Mouse (Mus musculus) urinary bladder, adult 2 months (tissue): ENCODE measurements around the gene Ckap2l. TPM values are rescaled to one million over a fixed set of nuclear protein-coding genes. Genes with fewer than 3 reads are reported as not detected.

ENCODE experiments used
- DNase-seq: peaks from one replicate; pipeline ENCODE4 v3.0.0; 2022; ENCODE audit warnings: low spot score
- polyA plus RNA-seq: library from polyadenylated mRNA; depleted of rRNA; stranded (reverse); fragments of >200 nt; gene quantifications from 2 replicates; pipeline ENCODE4 v1.2.3, GENCODE M21; 2012

The Ckap2l gene
- polyA plus RNA-seq, 1 experiment = 0.52 TPM

DNA sequence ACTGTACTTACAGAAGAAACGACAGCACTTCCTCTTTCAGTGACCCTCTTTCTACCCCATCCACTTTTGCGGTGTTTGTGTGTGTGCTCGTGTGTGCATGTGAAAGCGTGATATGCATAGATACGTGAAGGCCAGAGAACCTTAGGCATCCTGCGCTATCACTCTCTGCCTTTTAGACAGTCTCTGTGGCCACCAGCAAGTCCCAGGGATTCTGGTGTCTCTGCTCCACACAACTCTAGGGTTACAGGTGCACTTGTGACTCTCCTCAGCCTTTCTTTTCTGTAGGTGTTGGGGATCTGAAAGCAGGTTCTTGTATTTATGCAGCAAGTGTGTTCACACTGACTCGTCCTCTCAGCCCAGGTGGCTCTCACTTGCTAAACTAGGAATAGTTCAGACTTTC is 31.7 kb downstream of the Ckap2l start:
- no peak for DNase-seq

DNA sequence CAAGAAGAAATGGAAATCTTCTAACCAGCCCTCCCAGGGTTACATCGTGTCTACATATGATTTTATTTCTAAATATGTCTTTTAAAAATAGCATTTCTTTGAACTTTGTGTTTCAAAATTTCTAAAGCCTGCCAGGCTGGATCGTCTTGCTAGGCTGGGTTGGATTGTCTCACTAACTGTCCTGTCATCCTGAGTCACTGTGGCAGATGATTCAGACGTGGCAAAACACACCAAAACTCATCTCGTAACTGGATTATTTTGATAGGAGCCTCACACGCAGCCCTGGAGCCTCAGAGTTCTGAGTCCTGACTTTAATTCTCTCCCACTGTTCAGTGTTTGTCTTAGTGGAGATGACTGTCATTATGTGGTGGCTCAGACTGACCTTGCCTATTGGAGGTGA is 33.9 kb downstream of the Ckap2l start:
- no peak for DNase-seq

DNA sequence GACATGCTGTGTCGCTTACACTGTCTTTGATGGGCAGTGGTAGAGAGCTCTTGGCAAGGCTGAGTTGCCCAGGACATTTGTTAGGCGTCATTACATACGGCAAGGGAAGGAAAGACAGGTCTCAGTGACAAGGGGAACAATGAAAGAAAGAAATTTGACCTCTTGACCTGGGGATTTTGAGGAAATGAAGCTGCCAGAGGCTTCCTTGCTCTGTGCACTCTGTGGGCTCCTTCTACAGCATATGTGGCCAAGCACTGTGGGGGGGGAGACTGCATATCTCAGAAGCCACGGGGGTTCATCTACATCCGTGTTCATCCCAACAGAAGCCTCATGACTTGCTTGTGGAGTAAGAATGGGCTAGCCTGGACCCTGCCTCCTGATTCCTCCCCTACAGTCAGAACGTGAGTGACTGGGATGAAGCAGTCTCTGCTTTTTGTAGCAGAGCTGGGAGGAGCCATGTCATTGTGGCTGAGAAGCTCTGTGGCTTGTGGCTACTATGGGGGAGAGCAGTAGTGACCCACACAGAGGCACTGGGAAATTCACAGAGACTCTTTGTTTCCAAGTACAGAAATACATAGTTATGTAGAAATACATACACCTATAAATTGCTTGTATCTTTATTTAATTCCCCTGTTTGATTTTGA is 35.7 kb downstream of the Ckap2l start:
- no peak for DNase-seq

DNA sequence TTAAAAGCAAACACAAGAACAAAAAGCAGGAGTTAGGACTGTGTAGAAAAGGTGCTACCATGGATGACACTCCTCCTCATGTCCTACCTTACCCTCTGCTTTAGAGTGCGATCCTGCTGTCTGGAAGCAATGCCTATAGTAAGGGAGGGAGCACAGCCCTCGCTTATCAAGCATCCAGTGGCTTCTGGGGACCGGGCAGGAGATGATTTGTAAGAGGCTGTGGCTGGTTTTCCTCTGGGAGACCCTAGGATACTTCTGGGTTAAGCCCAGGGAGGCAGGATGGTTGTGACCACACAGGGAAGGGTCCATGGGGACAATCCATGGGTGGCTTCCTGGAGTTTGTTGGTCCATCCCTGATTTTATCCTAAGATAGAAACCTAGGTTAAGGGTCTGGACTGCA is 36.4 kb downstream of the Ckap2l start:
- DNase-seq = no peak

DNA sequence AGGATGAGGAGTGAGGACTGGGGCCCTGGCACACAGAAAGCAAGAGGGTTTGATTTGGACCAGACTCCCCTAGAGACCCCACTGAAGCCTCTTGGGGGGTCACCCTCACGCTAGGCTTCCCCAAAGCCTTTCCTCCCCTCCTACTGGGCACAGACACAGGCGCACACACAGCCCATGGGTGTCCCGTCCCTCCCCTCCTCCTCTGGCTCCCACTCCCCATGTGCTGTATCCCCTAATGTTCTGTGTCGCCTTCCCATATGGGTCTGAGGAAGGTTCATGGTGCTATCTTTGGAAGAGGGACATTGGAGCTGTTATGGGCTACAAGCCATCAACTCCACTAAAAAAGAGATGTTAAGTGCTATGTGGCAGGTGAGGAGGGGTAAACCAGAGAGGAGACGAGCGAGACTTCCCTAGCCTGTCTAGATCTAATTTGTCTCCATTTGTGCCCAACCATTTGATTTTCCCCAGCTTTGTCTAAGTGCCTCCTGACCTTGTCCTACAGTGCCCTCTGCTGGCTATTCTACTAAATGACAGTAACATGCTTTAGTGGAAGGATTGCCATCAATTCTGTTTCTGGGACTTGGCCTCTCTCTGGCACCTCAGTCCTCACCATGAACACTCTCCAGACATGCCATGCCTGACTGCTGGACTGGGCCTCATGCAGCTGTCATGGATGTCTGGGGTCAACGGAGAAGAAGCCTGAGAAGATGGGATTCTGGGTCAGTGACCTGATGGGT is 38.4 kb downstream of the Ckap2l start:
- DNase-seq = no peak

DNA sequence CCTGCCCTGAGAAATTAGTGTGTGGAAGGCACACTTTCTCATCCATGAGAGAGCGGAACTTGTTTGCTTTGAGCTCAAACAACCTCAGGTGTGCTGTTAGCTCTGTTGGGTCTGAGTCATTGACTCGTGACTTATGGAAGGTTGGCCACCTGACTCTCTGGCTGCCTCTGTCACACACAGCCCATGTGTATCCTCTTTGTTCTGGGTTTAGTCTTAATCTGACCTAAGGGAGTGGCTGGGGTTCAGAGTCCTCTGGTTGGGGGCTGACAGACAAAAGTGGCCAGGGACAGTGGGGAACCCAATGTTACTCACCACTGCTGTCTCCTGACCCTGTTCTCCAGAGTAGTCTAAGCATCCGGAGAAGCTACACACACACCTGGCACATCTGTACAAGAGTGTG is 39.0 kb downstream of the Ckap2l start:
- no peak for DNase-seq

DNA sequence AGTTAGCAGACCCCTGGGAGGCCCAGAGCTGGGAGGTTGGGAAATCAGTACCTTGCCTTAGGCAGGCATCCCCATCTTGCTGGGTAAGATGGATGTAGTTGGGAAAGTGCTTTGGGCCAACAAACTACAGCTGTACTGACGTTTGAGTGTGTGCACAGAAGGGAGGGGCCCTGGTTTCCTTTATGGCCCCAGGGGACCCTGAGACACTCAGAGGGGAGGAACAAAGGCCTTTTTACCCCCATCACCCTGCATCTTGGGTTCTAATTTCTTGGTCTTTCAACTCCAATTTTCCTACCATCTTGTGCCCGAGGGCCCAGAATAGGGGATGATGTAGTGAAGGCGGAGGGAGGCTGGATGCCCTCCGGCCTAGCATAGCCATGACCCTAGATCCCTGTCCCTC is 41.0 kb downstream of the Ckap2l start:
- no peak for DNase-seq

DNA sequence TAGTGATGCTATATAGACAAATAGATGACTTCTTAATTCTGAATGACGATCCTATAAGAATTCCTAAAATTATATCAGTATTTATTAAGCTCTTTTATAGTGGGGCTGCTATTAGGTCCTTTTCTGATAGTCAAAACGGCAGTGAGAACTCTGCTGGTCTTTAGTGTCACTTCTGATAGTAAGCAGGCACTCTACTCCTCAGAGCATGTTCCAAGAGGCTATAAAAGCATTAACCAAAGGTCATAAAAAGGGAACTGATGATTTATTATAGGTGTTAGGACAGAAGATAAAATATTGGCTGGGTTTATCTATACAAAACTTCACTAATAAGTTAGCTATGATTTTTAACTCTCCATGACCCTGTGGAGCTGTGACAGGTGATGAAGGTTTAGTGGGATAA is 42.9 kb downstream of the Ckap2l start:
- DNase-seq = no peak

DNA sequence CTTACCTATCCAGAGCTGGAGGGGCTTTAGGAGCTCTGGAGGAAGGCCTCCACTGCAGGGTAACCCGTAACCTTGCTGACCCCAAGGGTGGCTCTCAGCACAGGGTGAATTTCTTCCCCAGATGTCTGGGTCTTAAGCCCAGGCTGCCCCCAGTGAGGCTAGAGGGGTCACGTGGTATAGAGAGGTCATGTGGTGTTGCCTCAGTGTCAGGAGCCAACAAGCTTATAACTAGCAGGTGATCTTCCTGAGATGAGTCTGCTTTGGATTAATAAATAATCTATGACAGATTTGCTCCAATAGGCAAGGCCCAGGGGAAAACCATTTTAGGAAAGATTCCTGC is 43.4 kb downstream of the Ckap2l start:
- DNase-seq = no peak

DNA sequence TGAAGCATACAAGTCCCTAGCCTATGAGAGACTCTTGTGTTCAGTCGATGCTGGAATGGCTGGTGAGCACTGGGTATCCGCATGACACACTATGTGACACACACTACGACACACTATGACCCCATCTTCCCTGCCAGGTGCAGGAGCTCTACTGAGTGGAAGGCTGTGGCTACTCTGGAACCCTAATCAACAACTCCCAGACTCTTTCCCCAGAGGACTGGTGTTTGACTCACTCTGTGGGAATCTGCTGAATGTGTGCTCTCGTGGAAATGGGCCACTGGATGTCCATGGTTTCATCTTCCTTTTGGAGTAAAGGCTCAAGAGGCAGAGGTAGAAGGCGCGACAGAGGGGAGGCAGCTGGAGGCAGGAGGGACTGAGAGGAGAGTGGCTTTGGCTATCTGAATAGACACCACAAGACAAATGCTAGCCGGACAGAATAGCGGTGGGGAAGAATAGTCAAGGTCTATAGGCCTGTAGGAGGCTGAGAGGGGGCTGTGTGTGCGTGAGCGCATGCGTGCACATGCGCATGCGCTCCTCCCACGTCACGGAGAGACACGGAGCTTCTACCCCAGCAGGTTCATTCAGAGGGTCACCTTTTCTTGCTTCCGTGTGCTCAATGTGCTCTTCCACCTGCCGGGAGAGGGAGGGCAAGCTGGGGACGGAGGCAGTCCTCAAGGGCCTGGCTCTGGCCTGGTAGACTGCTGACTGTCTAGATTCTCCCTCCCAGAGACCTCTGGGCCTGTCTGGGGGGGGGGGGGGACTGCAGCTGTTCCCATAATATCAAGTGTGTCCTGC is 44.0 kb downstream of the Ckap2l start:
- DNase-seq = no peak

DNA sequence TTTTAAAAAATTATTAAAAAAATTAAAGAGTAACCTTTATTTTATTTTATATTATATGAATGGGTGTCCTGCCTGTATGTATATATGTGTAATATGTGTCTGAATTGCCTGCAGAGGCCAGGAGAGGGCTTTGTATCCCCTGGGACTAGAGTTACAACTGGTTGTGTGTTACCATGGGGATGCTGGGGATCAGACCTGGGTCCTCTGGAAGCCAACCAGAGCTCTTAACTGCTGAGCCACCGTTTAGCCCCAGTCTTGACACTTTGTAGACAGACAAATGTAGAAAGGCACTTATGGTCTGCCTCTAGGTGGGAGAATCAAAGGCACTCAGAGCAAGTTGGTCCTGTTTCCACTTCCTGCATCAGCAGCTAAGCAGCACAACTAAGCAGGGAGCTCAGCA is 47.7 kb downstream of the Ckap2l start:
- DNase-seq = no peak

DNA sequence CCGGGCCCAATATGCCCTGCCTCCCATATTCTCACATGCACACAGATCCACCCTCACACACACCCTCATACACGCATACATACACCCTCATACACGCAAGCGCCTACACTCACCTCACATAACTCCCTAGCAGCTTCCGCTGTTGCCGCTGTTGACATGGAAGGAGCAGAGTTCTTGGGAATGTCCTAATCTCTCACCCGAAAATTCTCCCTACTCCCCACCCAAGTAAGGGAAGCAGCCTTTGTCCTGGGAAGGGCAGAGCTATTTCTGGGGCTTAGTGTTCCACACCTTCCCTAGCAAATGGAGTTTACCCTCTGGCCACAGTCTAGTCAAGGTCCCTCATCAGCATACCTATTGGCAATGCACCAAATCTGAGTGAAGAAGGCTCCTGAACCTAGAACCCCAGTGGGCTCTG is 49.3 kb downstream of the Ckap2l start:
- DNase-seq = no peak

DNA sequence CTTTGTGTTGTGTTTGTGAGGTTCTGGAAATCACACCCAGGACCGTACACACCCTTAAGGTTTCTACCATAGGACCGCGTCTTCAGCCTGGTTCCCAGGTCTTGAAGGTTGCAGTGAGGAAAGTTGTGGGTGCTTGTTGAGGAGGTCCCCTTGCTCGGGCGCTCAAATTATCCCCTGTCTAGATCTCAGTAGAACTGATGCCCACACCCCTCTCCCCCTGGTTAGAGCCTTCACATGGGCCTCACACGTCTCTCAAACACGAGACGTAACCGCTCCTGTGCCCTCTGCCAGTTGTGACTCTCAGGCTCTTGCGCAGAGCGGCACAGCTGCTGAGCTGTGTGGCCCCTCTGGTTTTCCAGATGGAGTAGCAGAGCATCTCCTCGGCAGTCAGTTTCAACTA is 50.1 kb downstream of the Ckap2l start:
- no peak for DNase-seq

DNA sequence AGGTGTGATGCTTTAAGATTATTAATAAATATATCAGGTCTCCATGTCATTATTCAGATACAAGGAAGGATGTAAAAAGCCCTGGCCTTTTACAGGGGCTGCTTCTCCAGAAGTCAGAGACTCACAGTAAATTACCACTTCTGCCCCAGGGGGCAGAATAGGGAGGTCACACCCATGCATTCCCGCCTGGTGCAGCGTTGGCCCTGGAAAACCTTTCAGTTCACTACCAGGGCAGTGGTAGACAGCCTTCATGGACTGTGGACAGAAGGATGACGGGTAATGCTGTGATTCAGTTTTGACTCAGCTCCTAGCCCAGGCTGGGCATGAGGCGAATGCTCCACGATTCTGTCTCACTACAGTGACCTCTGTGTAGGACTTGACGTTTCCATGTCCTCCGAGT is 50.6 kb downstream of the Ckap2l start:
- DNase-seq = no peak

DNA sequence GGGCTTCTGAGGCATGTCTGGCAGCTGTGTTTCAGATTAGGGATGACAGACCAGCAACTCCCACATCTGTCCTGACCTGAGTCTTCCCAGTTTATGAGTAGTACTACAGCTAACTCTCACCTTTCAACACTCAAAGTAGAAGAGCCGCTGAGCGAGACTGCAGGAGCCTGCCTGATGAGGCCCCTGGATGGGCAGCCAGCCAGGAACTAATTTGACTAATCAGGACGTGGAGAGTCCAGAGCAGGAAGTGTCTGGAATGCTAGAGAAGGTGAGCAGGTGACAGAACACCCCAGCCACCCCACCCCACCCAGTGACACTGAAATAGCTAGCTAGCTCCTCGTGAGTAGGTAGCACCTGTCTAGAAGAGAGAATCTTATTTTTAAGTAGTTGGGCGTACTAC is 51.4 kb downstream of the Ckap2l start:
- no peak for DNase-seq

DNA sequence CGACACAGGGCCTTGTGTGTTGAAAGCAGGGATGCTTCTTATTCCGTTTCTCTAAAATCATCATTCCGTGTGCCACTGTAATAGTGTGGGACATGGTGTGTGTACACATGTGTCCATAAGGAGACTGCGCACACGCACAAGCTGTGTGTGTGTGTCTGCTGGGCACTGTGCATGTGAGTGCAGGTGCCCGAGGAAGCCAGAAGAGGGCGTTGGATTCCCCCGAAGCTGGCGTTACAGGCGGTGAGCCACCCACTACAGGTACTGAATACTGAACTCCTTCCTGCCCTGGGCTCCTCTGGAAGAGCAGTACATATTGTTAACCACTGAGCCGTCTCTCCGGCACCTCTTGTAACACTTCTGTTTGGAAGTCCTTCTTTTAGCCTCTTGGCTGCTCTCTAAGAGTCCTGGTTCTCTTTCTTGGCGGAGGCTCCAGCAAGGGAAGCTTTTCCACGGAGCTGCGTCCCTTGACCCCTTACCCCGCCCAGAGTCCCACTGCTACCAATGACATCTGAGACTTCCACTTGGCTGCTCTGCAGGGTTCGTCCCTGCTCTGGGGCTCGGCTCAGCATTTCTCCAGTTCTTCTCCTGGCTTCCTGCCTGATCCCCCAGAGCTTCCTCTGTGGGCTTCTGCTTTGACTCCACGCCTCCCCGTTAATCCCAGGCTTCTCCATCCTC is 52.4 kb downstream of the Ckap2l start:
- DNase-seq = no peak

DNA sequence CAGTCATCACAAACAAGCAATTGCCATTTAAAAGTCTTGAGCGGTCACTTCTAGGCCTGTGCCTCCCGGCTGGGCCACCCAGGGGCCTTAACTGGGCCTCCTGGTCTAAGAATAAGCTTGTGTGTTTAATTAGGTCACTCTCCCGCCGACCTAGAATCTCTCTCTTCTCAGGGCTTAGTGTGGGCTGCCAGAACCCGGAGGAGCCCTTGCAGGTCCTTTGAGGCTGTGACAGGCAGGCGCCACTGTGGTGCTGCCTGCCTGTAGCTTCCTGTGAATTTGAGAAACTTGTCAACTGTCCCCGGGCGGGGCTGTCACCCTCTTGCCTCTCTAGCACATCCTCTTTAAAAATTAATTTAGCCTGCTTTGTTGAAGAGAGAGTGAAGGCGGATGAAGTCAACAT is 53.2 kb downstream of the Ckap2l start:
- DNase-seq = no peak

DNA sequence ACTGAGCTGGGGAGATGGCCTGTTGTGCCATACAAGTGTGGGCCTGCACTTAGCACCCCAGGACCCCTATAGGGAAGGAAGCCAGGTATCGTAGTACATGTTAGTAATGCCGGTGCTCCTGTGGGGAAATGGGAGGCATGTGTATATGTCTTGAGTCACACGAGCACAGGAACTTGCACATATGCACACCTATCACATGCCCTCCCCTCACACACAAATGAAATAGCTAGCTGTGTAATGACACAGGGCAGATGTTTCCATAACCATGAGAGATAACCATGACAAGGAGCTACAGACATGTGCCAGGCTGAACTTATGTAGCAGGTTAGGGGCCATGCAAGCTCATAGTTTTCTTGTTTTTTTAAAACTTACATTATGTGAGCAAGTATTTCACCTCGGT is 54.0 kb downstream of the Ckap2l start:
- DNase-seq = no peak

DNA sequence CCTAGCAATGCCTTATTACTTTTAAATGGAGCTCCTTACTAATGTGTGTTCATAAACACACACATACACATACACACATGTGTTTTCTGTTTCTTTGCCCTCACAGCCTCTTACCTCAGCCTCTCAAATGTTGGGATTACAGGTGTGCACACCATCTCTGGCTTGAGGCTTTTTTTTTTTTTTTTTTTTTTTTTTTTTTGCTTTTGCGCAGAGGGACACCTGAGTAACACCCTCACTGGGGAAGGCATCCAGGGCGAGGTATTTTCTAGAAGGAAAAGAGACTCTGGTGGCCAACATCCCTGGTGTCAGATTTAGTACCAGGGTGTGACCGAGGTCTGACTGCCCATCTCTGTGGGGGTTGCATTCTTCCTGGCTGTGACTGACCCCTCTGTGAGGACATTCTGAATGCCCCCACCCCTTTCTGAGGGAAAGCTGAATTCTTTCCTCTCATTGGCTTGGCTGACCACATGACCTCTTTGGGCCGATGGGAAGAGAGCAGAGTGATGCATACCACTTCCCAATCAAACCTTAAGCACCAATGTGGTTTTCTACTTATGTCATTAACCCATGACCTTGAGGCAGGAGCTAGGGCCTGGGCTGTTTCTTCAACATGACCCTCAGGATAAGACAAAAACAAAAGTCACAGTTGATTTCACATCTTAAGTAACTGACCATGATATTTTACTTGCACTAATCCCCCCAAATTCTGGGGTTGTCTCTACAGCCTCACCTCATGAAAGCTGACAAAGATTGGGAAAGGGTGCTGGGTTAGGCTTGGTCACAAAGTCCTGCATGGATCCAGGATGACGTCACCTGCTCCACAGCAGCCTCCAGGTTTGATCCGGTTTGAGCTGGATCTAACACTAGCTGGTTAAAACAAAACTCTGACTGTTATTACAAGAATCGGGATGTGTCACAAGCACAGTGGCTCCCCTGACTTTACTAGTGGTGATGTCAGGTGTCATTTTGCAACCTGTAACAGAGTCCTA is 54.9 kb downstream of the Ckap2l start:
- DNase-seq = no peak

DNA sequence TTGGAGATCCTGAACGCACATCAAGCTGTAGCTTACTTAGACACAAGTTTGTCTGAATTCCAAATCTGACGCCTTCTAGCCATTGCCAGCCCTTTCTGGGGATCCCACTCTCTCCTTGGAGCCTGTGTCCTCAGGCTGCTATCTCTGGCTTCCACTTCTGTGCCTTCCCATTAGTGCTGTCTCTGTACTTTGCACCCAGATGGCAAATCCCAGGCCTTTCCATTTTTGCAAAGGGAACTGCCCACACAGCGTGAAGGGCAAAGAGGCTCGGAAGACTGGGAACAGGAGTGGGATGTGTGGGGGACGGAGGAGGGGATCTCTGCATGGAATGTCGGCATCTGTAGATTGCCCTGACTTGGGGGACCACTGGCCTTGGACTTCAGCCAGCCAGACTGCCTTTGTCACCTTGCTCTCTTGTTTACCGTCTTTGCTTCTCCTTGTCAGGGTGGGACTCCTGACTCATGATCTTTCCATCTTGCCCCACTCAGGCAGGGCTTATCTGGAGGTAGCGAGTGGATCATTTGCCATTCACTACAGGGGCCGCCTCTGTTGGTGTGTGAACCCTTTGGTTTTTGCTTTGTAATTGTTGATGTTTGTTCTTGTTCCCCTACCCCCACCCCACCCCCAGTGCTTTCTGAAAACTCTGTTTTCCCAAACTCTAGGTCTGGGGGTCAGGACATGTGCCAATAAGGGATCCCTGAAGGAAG is 56.1 kb downstream of the Ckap2l start:
- no peak for DNase-seq

DNA sequence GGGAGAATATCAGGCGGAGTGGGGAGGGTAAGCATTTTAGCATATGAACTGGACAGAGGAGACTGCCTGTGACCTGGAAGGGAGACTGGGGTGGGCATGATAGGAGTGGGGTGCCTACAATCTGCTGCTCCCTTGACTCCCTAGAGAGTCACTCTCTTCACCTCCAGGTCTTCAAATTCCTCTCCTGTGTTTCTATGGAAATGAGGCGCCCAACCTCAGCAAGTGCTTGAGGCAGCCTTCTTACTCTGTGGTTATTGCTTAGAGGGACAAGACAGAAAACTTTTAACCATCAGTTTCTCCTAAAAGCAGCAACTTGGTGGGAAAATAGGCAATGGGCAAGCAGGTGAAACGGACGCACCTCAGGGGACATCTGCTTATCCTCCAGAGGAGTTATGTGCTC is 60.5 kb downstream of the Ckap2l start:
- no peak for DNase-seq
